Mouse (Mus musculus) forebrain, embryonic 14.5 days (tissue): ENCODE measurements around the gene Abca12. TPM values are rescaled to one million over a fixed set of nuclear protein-coding genes. Genes with fewer than 3 reads are reported as not detected.

Experiments
- ATAC-seq: fragments of 200-750 bp; cut with Nextera tagmentation; 2 replicates; pipeline ENCODE4 v1.8.0; 2017; ENCODE audit warnings: mild to moderate bottlenecking, moderate library complexity
- DNase-seq: peaks from one replicate; pipeline ENCODE4 v3.0.0-alpha.2; 2015; ENCODE audit warnings: low spot score
- H3K27ac ChIP-seq: fragments of 300-500 bp; sonication (generic); 2 replicates; pipeline ENCODE4 v1.5.1; 2014; ENCODE audit warnings: low read depth, mild to moderate bottlenecking, control low read depth, low read length, moderate library complexity
- H3K27me3 ChIP-seq: fragments of 300-500 bp; sonication (generic); replicated peaks from 2 replicates; pipeline ENCODE4 v1.6.1; 2014; ENCODE audit warnings: low read length, control low read depth, mixed read lengths; ENCODE audit not compliant: control insufficient read depth, insufficient read depth
- H3K36me3 ChIP-seq: fragments of 300-500 bp; sonication (generic); 2 replicates; pipeline ENCODE4 v1.6.1; 2014; ENCODE audit warnings: low read length, control low read depth; ENCODE audit not compliant: control insufficient read depth, insufficient read depth
- H3K4me1 ChIP-seq: fragments of 300-500 bp; sonication (generic); 2 replicates; pipeline ENCODE4 v1.6.1; 2014; ENCODE audit warnings: antibody characterized with exemption, low read length, control low read depth; ENCODE audit not compliant: control insufficient read depth, insufficient read depth
- H3K4me2 ChIP-seq: fragments of 300-500 bp; sonication (generic); 2 replicates; pipeline ENCODE4 v1.6.1; 2014; ENCODE audit warnings: mild to moderate bottlenecking, control low read depth, low read length
- H3K4me3 ChIP-seq: fragments of 300-500 bp; sonication (generic); 2 replicates; pipeline ENCODE4 v1.5.1; 2014; ENCODE audit warnings: low read depth, low read length, control low read depth
- H3K9ac ChIP-seq: fragments of 300-500 bp; sonication (generic); 2 replicates; pipeline ENCODE4 v1.6.1; 2014; ENCODE audit warnings: mild to moderate bottlenecking, low read length, control low read depth, moderate library complexity
- H3K9me3 ChIP-seq: fragments of 300-500 bp; sonication (generic); replicated peaks from 2 replicates; pipeline ENCODE4 v1.6.1; 2016; ENCODE audit warnings: low read length, control low read depth, mixed read lengths; ENCODE audit not compliant: control insufficient read depth
- WGBS: fragments of 180-500 bp; shearing (Covaris S2); extraction: QIAGEN DNeasy Blood & Tissue Kit; methylation state at CpG from one replicate; pipeline ENCODE4 v1.1.7; 2014; 5-methylcytosine and 5-hydroxymethylcytosine counted together
- polyA plus RNA-seq: library from polyadenylated mRNA; unstranded; fragments of >200 nt; fragmentation: Nextera tagmentation; extraction: Ambion mirVana; gene quantifications from 2 replicates; pipeline ENCODE4 v1.2.1, GENCODE M21; 2014

Abca12 gene
- polyA plus RNA-seq = not detected in 2 replicates

DNA sequence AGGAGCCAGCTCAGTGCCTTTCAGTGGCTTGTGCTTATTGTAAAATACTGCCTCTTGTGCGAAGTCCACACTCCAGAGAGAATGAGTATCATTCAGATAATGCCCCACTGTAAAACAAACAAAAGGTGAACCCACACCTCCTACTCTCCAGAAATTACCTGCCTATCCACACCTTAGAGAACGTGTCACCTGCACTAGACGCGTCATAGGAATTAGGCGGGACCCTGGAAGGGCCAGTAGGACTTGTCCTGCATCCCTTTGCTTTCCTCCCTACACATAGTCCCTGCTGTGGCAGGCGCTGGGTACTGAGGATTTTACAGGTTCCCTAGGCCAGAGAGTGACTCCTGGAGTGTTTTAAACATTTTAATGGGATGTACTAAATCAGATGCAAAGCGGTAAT, at the start of gene Abca12:
Gene Abca12 (minus strand): TSS at position 101 of the 400 bp plus-strand sequence.
- Histone ChIP-seq H3K27ac (no peak within 1 kb of the TSS), H3K36me3 (no peaks in the 10 kb centered on the region), H3K9ac (no peak within 1 kb of the TSS), H3K4me1 (no peaks in the 10 kb centered on the region), H3K27me3 (no peaks in the 10 kb centered on the region), H3K4me3 (no peak within 1 kb of the TSS), H3K9me3 (no peaks in the 10 kb centered on the region), H3K4me2 (no peak within 1 kb of the TSS)
- ATAC-seq (no peak), DNase-seq (no peak)
- 89% methylated on average over 7 of the region's 7 CpGs for WGBS

DNA sequence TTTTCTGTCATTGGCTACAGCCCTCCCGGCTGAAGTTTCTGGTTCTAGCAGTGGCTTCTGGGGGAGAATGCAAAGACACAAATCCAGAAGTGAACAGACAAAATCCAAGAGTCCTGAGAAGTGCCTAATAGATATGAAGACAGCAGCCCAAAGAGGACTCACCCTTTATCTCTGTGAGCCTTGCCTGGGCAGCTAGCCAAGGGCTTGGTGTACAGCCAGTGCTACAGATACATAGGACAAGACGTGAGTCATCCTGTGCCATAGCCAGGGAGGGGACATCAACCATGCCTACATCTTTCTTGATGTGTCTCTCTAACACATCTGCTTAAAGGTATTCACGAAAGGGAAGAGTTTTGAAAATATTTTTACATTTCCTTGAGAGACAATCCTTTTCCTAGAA, 43.3 kb upstream of the Abca12 start:
- ATAC-seq (no peak), DNase-seq (no peak)
- Histone ChIP-seq H3K4me3 (no peak overlapping the region), H3K27me3 (no peaks in the 10 kb centered on the region), H3K9me3 (no peaks in the 10 kb centered on the region), H3K27ac (no peak overlapping the region), H3K36me3 (no peaks in the 10 kb centered on the region), H3K9ac (no peak overlapping the region), H3K4me2 (no peak overlapping the region), H3K4me1 (no peaks in the 10 kb centered on the region)
- 82% methylated on average over 3 of the region's 3 CpGs for WGBS

DNA sequence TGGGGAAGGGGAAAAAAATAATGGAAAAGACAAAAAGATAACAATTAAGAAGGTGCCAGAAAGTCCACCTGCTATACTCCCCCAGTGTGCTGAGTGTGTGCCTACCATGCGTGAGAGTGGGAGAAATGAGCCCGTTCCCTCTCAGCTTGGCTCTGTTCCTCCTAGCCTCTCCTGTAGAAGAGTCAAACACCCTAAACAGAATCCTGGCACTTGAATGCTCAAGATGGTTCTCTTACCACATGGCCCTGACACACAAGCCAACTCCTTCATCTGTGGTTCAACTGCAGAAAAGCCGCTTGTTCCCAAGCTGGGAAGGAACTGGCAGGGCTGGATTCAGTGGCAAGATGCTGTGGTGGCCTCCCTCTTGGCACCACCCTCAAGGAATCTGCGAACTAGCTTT, 32.7 kb upstream of the Abca12 start:
- H3K4me3 ChIP-seq = no peak overlapping the region
- H3K36me3 ChIP-seq = no peaks in the 10 kb centered on the region
- H3K9ac ChIP-seq = no peak overlapping the region
- no peaks in the 10 kb centered on the region for H3K9me3 ChIP-seq
- H3K4me2 ChIP-seq = no peak overlapping the region
- DNase-seq (peak; percentile 32), ATAC-seq (no peak)
- no peaks in the 10 kb centered on the region for H3K4me1 ChIP-seq
- H3K27ac ChIP-seq = no peak overlapping the region
- no peaks in the 10 kb centered on the region for H3K27me3 ChIP-seq
- WGBS = 85% methylated on average over 4 of the region's 4 CpGs

DNA sequence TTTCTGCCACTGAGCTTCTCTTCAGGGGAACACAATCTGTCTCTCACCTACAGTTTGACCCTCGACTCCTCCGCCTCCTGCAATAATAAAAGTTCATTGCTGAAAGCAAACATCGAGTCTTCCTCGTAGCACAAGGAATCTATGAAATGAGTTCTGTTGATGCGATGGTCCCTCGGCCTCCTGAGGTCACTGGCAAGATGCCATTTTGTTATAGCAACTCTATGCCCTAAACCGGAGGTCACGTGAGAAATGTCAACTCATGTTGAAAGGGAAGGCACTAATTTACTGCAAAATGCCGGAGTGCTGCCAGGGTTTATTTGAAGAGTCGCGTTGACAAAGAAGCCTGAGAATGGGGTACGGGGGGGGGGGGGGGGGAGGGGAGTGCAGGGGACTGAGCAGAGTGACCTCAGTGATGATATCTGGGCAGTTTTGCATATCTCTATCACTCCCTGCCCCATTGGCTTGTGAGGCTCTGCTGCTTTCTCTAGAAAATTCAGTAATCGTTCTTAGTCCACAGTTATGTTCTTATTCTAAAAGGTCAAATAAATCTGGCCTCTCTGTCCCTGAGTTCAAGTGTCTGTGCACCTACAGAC, 7.1 kb upstream of the Abca12 start:
- Histone ChIP-seq H3K27ac (no peak overlapping the region), H3K4me2 (no peak overlapping the region), H3K9ac (no peak overlapping the region), H3K27me3 (no peaks in the 10 kb centered on the region), H3K36me3 (no peaks in the 10 kb centered on the region), H3K4me3 (no peak overlapping the region), H3K9me3 (no peaks in the 10 kb centered on the region), H3K4me1 (no peaks in the 10 kb centered on the region)
- no peak for ATAC-seq
- DNase-seq = no peak
- WGBS = 76% methylated on average over 12 of the region's 13 CpGs

DNA sequence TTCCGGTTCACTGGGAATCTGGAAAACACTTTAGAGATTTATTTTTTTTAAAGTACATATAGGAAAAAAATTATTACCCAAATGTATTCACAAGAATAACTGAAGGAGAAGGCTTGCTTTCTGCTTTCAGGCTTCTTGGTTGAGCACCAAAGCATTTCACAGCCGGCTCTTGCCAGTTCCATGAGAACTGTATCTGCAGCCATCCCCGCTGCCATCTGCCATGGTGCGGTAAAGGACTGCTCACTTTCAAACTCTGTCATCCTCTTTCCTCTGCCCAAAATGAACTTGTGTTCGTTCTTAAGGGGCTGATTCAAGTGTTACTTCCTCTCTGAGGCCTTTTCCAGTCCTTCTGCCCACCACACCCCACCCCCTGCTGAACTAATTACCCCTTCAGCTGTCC, 3.8 kb upstream of the Abca12 start:
- 80% methylated on average over 5 of the region's 5 CpGs for WGBS
- Histone ChIP-seq H3K4me1 (no peaks in the 10 kb centered on the region), H3K4me3 (no peak overlapping the region), H3K9ac (no peak overlapping the region), H3K9me3 (no peaks in the 10 kb centered on the region), H3K4me2 (no peak overlapping the region), H3K27ac (no peak overlapping the region), H3K27me3 (no peaks in the 10 kb centered on the region), H3K36me3 (no peaks in the 10 kb centered on the region)
- no peak; the same call in 1 of the 2 replicates for ATAC-seq
- peak; percentile 49 for DNase-seq

DNA sequence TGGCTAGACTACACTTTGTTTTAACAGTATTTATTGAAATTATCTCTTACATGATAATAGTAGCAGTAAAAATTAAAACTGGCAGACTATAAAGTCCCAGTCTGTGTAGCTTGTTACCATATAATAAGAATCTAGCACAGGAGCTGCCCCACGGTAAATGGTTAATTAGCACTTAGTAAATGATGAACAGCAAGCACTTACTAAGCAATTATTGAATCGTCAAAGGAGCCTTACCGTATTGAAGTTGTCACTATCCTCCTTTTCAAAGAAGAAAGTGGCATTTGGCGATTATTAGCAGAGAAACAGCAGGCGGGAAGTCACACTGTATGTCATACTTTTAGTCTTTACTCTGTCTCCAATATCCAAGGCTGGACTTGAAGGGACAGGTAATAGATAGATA, 3.2 kb upstream of the Abca12 start:
- 45% methylated on average over 5 of the region's 5 CpGs for WGBS
- ATAC-seq (0 out of 2 replicates have a peak, but pooled peaks have one; percentile 20), DNase-seq (peak; percentile 27)
- Histone ChIP-seq H3K9me3 (no peaks in the 10 kb centered on the region), H3K4me3 (no peak overlapping the region), H3K27ac (no peak overlapping the region), H3K27me3 (no peaks in the 10 kb centered on the region), H3K9ac (no peak overlapping the region), H3K4me1 (no peaks in the 10 kb centered on the region), H3K4me2 (no peak overlapping the region), H3K36me3 (no peaks in the 10 kb centered on the region)

DNA sequence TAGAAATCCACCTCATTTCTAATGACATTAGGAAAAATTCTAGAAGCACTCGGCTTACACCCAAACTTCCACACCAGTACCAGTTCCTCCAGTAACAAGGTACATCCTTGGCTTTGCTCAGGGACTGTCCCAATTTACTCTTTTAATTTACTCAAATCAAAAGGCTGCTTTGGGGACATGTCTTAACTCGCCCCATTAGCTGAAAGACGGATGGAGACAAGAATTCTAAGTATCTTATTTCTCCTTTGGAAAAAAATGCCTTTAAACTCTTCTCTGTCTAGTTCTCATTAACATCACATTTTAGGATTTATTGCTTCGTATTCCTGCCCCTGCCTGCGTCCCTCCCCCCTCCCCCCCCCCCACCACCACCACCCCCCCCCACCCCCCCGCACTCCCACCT, 626 bp downstream of the Abca12 start:
- Histone ChIP-seq H3K4me3 (no peak overlapping the region), H3K27me3 (no peaks in the 10 kb centered on the region), H3K9ac (no peak overlapping the region), H3K4me1 (no peaks in the 10 kb centered on the region), H3K4me2 (no peak overlapping the region), H3K36me3 (no peaks in the 10 kb centered on the region), H3K9me3 (no peaks in the 10 kb centered on the region), H3K27ac (no peak overlapping the region)
- no peak for ATAC-seq
- no peak for DNase-seq
- 66% methylated on average over 5 of the region's 6 CpGs for WGBS

DNA sequence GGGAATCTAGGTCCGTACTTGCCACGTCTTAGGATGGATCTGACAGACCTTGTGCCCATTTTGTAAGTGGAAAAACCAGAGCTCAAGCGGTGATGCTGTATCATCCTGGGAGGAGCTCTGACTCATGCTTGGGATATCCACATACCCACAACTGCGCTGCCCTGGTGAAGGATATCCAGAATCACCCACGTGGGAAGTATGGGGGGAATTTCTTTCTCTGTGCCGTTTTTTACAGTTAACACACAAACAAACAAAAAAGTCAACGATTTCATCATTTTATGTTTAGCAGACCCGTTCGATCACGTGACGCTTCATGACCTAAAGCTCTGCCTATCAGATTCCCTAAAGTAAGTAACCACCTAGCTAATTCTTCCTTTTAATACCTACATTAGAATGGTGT, 1.6 kb downstream of the Abca12 start:
- ATAC-seq = no peak
- no peaks in the 10 kb centered on the region for H3K9me3 ChIP-seq
- 93% methylated on average over 11 of the region's 11 CpGs for whole genome bisulfite sequencing
- no peak overlapping the region for H3K4me3 ChIP-seq
- H3K4me1 ChIP-seq = no peaks in the 10 kb centered on the region
- H3K9ac ChIP-seq = no peak overlapping the region
- no peak for DNase-seq
- no peaks in the 10 kb centered on the region for H3K36me3 ChIP-seq
- no peaks in the 10 kb centered on the region for H3K27me3 ChIP-seq
- no peak overlapping the region for H3K27ac ChIP-seq
- no peak overlapping the region for H3K4me2 ChIP-seq

DNA sequence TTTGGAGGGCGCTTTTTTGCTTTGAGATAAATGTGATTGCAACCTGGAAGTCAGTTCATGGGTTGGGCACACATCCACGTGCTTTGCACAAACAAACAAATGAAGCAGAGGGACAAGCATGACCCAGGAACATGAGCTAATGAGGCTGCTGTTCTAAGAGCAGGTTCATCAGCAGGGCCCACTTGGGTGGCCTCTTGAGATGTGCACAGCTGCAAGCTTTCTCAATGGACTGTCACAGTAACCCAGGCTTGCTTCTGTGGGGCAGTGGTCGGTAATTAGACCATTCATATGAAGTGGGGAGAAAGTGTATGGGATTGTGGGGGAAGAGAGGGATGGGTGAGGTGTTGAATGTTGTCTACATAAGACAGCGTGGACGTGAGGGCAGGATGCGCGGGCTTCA, 7.0 kb downstream of the Abca12 start:
- H3K4me3 ChIP-seq = no peak overlapping the region
- no peaks in the 10 kb centered on the region for H3K36me3 ChIP-seq
- H3K4me2 ChIP-seq = no peak overlapping the region
- no peak overlapping the region for H3K9ac ChIP-seq
- ATAC-seq = no peak
- no peaks in the 10 kb centered on the region for H3K4me1 ChIP-seq
- H3K27ac ChIP-seq = no peak overlapping the region
- WGBS = 71% methylated on average over 7 of the region's 7 CpGs
- DNase-seq = no peak
- no peaks in the 10 kb centered on the region for H3K27me3 ChIP-seq
- H3K9me3 ChIP-seq = no peaks in the 10 kb centered on the region
